Mouse (Mus musculus) brown adipose tissue, adult 24 weeks (tissue): ENCODE measurements around the gene D930020B18Rik. TPM values are rescaled to one million over a fixed set of nuclear protein-coding genes. Genes with fewer than 3 reads are reported as not detected.
A peak's percentile ranks its signal among the peaks of the same experiment; 100 is the strongest.

Source experiments
- H3K27ac ChIP-seq: fragments of 200-500 bp; replicated peaks from 2 replicates; pipeline ENCODE4 v1.5.1; 2012; ENCODE audit warnings: low read depth, mild to moderate bottlenecking, low read length
- H3K4me1 ChIP-seq: fragments of 200-500 bp; 2 replicates; pipeline ENCODE4 v1.6.1; 2012; ENCODE audit warnings: low read length, mixed read lengths; ENCODE audit not compliant: control insufficient read depth, insufficient read depth, insufficient read length
- H3K4me3 ChIP-seq: fragments of 200-500 bp; 2 replicates; pipeline ENCODE4 v1.5.1; 2012; ENCODE audit warnings: low read depth, mild to moderate bottlenecking, low read length, moderate library complexity; ENCODE audit not compliant: insufficient read depth
- polyA plus RNA-seq: library from polyadenylated mRNA; stranded (reverse); fragments of >200 nt; gene quantifications from 2 replicates; pipeline ENCODE4 v1.2.4, GENCODE M21; 2012; ENCODE audit not compliant: missing spikeins, insufficient read depth, insufficient read length

D930020B18Rik gene
- polyA plus RNA-seq, 1 experiment = not detected

DNA sequence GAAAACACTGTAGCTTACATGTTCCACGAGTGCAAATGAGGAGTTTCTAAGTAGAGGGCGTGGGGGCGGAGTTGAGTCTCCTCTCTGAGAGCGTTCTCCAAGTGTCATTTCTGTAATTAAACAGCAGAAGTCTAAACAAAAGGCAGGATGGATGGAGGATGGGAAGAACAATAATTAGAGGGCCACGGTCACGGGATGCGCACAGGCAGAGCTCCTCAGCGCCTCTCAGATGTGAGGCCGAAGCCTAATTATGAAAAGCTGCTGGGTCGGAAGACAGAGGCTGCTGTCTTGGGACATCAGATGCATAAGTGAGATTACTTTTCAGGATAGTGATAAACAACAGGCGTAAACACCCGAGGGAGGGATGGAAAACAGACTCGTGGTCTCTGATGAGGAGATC lies 22.2 kb downstream of the D930020B18Rik start:
- Histone ChIP-seq H3K4me1 (no peaks in the 10 kb centered on the region), H3K4me3 (no peak overlapping the region), H3K27ac (no peak overlapping the region)

DNA sequence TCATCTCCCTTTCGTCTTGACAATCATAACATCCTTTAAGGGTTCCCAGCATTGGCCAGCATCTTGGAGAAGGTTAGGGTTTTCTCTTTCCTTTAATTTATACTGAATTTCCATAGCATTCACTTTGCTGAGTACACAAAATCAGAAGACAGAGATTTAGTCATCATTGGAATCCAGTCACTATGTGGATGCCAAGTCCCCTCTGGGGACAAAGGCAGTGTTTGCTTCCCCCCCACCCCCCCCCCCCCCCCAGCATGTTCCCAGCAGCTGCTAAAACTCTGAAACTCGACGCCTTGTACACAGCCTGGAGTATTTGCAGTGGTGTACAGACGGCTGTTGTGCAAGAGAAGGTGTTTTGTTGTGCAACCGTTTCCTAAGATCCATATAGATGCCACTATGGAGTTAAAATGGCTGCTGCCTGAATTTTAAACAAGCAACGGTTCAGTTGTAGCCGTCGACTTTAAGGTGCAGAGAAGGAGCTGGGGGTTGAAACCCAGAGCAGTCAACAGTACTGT lies 24.3 kb downstream of the D930020B18Rik start:
- H3K4me1 ChIP-seq = no peaks in the 10 kb centered on the region
- H3K27ac ChIP-seq = no peak overlapping the region

DNA sequence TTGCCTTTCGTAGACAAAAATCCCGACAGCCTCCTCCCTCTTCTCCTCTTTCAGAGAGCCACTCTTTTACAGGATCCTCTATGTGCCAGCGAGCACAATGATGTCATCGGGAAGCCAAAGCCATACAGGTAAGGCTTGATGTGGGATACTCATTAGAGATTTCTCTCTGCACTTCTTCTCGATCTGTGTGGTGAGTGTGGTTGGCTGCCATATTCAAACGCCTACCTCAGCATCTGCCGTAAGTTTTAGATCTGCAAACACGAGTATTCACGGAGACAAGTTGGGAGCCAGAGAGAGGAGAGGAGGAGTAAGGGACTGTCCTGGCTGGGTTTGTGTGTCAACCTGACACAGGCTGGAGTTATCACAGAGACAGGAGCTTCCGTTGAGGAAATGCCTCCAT lies 27.7 kb downstream of the D930020B18Rik start:
- Histone ChIP-seq H3K4me1 (no peaks in the 10 kb centered on the region), H3K27ac (no peak overlapping the region), H3K4me3 (no peak overlapping the region)

More for the DNA sequence above, 24.3 kb downstream of the D930020B18Rik start:
- H3K4me3 ChIP-seq = no peak overlapping the region

DNA sequence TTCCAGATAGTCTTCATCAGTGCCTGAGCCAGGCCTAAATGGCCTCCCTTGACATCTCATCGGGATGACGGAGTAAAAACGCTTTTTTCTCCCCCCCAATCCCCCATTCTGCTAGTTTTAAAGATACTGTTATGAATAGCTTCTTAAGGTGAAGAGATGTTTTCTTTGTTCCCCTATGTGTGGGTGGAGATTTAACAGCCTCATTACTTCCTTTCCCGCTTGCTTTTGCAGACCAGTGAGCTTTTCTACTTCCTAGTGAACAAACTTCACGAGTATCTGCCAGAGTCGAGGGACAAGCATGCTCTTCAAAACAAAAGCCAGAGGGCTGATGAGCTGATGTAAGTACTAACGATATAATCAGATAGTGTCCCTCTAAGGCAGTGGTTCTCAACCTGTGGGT lies 35.6 kb downstream of the D930020B18Rik start:
- H3K4me1 ChIP-seq = no peaks in the 10 kb centered on the region
- no peak overlapping the region for H3K4me3 ChIP-seq
- H3K27ac ChIP-seq = no peak overlapping the region

DNA sequence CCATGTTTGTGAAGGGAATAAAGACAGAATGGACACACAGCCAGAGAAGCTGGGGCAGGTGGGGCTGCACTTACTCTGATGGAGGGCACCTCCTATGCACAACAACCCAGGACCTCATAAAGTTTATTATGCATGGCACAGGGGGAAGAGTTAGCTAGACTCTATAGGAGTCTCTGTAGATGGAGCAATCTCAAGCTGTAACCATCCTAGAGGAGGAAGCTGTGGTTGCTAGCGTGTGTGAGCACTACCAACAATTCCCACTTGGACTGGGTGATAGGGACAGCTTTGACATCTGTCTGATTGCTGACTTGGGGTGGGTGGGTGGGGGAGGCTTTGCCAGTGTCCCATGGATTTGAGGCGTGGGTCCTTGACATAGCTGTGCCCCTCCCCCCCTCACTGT lies 39.5 kb downstream of the D930020B18Rik start:
- no peak overlapping the region for H3K27ac ChIP-seq
- no peak overlapping the region for H3K4me3 ChIP-seq
- H3K4me1 ChIP-seq = no peaks in the 10 kb centered on the region

DNA sequence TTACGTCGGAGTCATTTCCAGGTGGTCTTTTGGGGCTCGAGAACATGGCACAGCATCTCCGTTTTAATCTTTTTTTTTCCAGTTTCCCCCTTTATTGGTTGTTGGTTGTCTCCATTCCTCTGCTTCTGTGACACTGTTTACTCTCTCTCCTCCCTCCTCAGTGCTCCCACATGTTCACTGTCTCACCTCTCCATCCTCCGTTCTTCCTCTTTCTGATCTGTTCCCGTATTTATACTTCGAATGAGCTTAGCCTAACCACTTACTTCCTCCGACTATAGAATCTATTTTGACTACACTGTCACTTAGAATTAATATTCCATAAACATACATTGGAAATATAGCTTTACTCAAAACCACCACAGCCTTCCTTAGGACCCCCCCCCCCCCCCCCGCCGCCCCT lies 41.2 kb downstream of the D930020B18Rik start:
- Histone ChIP-seq H3K27ac (no peak overlapping the region), H3K4me3 (no peak overlapping the region), H3K4me1 (no peaks in the 10 kb centered on the region)

DNA sequence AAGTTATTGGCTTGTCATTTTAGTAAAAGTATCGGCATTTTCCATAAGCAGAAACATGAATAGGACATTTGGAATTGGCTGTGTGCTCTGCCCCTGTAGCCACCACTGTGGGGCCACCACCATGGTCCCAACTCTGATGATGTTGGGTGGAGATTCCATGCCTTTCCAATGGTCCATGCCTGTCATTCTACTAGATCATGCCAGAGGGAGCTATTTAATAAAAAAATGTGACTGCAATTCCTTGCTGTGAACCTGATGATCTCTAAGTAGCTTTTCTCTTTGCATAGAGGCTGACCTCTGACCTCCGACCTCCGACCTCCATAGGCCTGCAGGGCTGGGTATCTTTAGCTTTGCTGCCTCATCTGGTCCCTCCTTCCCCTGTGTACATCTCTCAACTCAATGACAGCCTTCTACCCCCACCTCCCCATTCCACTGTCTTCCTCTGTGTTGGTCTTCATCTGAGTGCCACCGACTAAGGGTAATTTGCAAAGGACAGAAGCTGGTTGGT lies 44.8 kb downstream of the D930020B18Rik start:
- Histone ChIP-seq H3K27ac (no peak overlapping the region), H3K4me3 (no peak overlapping the region), H3K4me1 (no peaks in the 10 kb centered on the region)

DNA sequence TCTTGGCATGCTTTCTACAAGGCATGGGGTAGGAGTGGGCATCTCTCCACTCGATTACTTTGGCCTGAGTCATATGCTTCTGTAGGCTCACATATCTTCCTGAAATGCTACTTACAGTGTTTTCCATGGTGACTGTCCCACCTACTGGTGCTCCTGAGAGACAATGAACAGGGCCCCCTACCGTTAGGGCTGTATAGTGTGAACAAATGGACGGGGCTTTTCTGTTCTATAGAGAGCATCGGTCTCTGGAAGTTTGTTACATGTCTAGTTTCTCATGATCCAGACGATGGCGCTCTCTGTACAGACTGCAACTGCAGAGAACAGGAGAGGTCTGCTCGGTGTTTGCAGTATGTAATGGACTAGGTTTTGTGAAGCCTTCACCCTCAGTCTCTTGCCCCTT lies 46.1 kb downstream of the D930020B18Rik start:
- Histone ChIP-seq H3K4me1 (no peaks in the 10 kb centered on the region), H3K4me3 (no peak overlapping the region), H3K27ac (no peak overlapping the region)

DNA sequence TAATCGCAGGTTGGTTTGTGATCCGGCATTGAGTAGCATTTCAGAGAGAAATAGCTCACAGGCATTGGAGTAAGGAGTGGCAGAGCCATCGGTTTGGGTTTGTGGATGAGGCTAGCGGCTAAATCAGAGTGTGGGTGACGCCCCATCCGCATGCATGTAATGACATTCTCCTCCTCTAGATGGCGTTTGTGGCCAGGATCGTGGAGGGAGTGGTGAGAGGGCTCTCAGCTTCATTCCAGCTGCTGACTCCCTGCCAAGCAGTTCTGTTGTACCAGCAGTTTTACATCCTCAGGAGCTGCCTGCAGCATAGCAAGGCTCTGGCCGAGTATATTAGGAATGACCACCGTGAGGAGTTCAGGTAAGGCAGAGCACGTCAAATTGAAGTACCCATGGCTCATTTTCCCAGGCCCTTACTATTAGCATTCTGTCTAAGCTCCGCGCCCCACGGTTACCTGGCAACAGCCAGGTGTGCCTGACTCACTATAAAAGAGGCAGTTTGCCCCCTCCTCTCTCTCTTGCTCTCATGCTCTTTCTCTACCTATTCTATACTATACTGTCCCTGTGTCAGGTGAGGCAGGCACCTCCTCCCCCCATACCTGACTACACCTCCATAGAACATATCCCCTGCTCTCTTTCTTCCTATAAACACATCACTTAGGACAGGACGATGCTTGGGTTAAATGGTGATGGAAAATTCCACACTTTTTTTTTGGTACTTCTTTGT lies 48.4 kb downstream of the D930020B18Rik start:
- no peak overlapping the region for H3K27ac ChIP-seq
- no peaks in the 10 kb centered on the region for H3K4me1 ChIP-seq
- no peak overlapping the region for H3K4me3 ChIP-seq

DNA sequence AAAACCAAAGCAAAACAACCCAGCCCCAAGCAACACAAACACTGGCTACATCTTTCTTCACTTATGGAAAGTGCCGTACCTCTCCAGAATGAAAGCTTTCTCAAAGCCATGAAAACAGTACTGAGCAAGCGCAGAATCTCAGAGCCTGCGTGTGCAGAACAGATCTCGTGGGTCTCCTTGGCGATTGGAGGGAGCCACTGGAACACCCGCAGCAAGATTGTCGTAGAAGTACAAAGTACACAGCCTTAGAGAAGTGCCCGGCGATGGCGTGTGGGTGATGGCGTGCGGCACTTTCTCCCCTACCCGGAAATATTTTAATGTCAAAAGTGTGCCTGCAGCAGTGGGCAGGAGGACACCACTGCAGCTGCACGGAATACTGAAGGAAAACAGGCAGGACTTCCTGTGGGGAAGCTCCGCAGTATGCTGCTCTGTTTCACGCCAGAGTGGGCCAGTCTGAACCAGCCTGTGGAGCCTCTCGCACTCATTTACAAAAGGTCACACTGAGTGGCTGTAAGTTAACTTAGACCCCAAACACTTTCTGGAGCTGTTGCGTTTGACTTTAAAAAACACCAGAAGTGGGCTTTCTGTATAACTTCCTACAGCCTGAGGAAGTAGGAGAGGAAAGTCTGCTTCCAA lies 51.7 kb downstream of the D930020B18Rik start:
- no peaks in the 10 kb centered on the region for H3K4me1 ChIP-seq
- H3K27ac ChIP-seq = no peak overlapping the region

DNA sequence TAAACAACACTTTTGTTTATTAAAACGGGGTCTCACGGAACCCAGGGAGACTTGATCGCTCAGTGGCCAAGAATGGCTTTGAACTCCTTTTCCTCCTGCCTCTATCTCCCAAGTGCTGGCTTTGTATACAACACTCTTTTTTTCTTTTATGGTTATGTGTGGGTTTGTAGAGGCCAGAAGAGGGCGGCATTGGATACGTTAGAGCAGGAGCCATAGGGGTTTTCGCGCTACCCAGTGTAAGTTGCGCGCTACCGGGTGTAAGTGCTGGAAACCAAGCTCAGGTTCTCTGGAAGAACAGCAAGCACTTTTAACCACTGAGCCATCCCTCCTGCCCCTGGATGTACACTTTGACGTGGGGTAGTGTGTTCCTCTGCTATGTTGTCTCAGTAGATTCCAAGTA lies 53.2 kb downstream of the D930020B18Rik start:
- H3K4me3 ChIP-seq = no peak overlapping the region
- H3K27ac ChIP-seq = no peak overlapping the region
- H3K4me1 ChIP-seq = no peaks in the 10 kb centered on the region

More for the DNA sequence above, 51.7 kb downstream of the D930020B18Rik start:
- peak overlapping the region; percentile 48 for H3K4me3 ChIP-seq

DNA sequence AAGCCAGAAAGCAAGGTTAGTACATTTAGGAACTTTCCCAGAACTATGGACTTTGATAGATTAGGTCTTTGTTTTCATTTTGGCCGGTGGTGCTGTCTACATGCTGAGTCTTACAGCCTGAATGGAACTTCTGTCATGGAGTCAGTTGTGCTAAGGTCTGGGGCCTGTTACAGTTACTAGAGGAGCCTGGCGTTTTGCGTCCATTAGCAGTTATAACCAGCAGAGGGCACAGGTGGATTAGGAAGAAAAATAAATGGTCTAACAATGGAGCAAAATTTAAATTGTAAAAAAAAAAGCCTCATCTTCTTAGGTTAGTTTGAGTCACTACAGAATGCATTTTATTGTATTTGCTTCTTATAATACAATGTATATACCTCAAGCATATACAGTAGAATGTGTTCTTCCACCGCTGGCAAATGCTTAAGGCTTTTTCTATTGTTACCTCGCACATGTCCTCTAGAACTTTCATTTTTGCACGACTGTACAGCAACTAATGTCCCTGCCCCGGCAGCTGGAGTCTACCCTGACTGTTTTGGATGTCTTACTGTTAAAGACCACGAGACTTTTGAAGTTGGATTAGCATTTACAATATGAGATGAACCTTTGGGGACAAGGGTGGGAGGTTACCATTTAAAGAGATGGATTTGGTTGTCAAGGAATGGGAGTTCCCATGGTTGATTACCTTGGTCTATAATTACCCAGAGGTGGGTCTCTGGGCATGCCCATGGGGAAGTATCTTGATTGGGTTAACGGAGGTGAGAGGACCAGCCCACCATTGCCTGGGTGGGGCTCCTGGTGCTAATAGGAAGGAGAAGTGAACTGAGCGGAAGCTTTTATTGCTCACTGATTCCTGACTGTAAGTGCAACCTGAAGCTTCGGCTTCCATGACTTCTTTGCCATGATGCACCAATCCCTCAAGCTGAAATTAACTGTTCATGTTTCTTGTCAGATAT lies 60.2 kb downstream of the D930020B18Rik start:
- Histone ChIP-seq H3K4me1 (peaks cover 2% of the 10 kb centered on the region; the same call in 1 of the 2 replicates), H3K4me3 (no peak overlapping the region), H3K27ac (no peak overlapping the region)

DNA sequence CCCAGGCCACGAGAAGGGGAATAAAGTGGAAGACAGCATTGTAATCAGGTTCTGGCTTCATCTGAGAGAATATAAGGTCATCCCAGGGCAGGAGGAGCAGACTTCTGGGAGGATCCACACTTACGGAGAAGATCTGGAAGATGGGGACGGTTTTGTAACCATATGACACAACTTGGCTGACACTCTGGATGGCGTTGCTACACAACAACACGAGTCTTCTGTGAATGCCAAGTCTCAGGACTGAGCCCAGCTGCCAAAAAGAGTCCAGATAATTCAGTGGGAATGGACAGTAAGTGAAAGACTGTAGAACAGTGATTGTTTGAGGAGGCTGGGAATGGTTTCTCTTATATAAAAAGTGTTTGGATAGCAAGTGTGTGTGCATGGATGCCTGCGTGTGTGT lies 62.2 kb downstream of the D930020B18Rik start:
- Histone ChIP-seq H3K4me1 (peaks cover 2% of the 10 kb centered on the region; the same call in 1 of the 2 replicates), H3K4me3 (no peak overlapping the region), H3K27ac (no peak overlapping the region)

DNA sequence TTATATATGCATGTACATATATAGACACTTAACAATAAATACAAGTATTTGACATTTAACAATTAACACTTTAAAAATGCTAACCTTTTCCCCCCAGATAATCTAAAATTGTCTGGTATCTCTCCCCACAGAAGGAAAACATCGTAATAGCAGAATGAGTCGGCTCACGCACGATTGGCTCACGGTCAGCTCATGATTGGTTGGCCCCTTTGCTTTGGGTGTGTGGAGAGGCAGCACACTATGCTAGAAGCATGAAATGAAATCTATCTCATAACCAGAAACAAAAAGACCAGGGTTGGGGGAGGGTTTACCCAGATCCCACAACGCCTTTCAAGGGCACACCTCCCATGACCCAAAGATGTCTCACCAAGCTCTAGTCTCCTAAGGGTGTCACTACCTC lies 63.5 kb downstream of the D930020B18Rik start:
- peaks cover 2% of the 10 kb centered on the region; the same call in 1 of the 2 replicates for H3K4me1 ChIP-seq
- H3K27ac ChIP-seq = no peak overlapping the region
- no peak overlapping the region for H3K4me3 ChIP-seq
